Mouse (Mus musculus) natural killer cell, adult 2 months (primary cell): Measurements from ENCODE around the gene Rab21.

Source experiments
- DNase-seq, 2 experiments: peaks; one replicate each; pipeline ENCODE4 v3.0.0; 2022; ENCODE audit warnings: low spot score in 2 of 2

The Rab21 gene

DNA sequence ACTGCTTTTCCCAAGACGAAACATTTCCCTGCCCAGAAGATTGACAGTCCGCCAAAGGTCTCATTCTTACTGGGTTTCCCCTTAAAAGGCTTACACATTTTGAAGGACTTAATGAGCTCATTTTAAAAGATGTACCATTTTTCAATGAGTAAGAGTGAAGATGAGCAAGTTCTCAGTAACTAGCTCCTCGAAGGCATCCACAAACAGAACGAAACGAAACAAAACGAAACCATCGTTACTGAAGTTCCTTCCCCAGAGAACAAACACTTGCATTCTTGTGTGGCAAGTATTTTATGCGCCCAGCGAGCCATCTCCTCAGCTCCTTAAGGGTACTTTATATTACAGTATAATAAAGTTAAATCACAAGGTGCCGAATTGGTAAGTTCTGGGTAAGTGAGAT is 34.0 kb downstream of the Rab21 start:
- no peak for DNase-seq

DNA sequence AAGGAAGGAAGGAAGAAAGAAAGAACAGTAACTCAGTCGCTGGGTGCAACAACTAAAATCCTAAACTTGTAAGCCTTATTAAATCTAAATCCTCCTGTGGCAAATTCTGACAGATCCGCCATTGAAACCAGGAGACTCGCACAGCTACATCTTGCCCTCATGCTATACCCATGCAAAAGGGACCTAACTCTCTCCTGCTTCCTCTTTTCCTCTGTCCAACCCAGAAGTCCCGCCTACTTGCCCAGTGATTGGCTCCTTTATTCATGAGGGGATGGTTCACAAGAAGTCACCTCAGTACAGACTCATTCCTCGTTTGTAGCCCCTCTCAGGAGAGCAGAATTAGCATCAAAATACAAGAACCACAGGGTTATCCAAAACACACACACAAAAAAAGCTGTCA is 43.7 kb downstream of the Rab21 start:
- no peak for DNase-seq

DNA sequence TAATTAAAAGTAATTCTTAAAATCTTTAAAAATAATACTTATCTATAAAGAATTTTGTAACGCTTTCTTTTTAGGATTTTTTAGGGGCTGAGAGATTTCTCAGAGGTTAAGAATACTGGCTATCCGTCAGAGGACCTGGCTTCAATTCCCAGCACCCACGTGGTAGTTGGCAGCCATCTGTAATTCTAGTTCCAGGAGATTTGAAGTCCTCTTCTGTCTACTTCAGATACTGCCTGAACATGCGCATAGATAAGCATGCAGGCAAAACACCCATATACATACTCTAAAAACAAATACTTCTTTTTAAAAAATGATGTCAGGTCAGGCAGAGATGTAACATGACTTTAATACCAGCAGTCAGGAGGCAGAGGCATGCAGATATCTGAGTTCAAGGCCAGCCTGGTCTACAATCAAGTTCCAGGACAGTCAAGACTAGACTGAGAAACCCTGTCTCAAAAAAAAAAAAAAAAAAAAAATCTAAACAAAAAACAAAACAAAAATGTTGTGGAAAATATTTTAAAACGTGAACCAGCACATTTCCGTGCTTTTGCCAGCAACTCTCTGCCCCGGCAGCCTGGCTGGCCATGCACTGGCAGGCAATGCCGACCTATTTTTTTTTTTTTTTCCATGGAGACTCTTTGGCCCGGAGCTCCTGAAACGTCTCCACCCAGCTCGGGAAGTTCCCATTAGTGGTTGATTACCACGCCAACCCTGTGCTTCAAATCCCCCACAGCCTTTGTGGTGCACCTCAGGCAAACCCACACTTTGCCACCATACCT is 44.6 kb downstream of the Rab21 start:
- DNase-seq: no peak

- DNase-seq: no peak
Observed at GRCm38 (mm10) chr10:115262926-115263562, 52.4 kb downstream of the Rab21 start.

GRCm38 (mm10) chr10:115262261-115262660 is 53.1 kb downstream of the Rab21 start:
- DNase-seq: no peak

DNA sequence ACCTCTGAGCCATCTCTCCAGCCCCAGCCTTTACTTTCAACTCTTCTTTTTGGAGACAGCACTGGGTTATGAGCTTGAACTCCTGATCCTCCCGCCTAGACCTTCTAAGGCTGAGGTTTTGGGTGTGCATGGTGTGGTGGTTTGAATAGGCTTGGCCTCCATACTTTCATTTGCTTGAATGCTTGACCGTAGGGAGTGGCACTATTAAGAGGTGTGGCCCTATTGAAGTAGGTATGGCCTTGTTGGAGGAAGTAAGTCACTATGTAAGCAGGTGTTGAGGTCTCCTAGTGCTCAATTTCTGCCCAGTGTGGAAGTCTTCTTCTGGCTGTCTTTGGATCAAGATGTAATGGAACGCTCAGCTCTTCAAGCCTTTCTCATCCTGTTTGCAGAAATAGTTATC is 54.0 kb downstream of the Rab21 start:
- no peak for DNase-seq

DNA sequence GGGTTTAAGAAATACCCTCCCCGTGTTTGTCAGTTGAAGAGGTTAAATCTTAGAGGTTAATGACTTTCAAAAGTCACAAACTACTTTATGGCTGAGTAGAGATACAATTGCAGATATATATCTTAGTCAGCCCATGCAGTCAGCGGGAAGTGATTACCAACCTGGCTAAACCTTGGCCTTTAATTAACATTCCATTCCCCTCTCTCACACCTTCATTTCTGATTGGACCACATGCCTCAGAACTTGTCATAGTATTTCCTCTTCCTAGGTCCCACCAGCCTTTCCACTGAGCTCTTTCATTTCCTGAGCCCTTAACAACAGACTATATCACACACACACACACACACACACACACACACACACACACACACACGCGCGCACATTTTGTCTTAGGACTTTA is 59.2 kb downstream of the Rab21 start:
- no peak for DNase-seq

- DNase-seq: no peak
Observed at GRCm38 (mm10) chr10:115253521-115253920, 61.9 kb downstream of the Rab21 start.

- no peak for DNase-seq
Observed at GRCm38 (mm10) chr10:115252321-115252757, 63.1 kb downstream of the Rab21 start.

- peak; percentile 98 for DNase-seq
Observed at GRCm38 (mm10) chr10:115251088-115251934, 64.1 kb downstream of the Rab21 start, which contains the start of gene Tbc1d15. TSS of gene Tbc1d15 (minus strand) at chr10:115251467.

DNA sequence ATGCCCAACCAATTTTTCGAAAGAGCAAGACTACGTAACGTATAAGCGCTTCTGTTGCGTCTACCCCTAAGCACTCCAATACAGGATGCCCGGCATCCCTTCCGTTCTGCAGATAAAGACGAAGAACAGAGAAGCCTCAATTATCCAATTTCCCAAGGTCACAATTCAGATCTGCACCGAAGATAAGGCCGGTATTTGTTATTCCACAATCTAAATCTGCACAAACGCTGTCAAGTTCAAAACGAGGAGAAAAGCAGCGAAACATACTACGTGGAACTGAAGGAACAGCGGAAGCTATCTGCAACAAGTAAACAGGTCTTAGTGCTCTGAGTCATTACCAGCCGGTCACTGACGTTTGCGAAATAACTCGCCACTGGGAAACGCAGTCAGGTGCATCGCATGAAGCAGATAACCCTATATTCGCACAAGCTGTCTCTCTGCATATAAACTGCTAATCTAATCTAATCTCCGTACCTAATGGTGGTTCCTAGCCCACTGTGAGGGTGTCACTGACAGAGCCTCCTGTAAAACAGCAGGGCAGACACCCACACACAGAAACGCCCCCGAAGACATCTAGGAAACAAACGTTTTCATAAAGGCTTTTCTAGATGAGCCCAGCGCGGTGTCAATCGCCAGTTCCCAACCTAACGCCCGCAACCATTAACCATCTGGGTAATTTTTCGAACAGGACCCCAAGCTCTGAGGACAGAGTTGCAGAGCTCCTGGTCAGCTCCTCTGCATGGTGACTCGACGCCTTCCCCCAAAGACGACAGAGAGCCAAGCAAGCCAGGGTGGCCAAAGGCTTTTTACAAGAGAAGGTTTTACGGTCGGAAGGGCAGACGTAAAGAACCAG is 64.9 kb downstream of the Rab21 start:
- peak; percentile 65 to 76 for DNase-seq

- no peak for DNase-seq
Observed at GRCm38 (mm10) chr10:115248041-115248440, 67.4 kb downstream of the Rab21 start.

GRCm38 (mm10) chr10:115245488-115245887 is 69.9 kb downstream of the Rab21 start:
- no peak for DNase-seq

DNA sequence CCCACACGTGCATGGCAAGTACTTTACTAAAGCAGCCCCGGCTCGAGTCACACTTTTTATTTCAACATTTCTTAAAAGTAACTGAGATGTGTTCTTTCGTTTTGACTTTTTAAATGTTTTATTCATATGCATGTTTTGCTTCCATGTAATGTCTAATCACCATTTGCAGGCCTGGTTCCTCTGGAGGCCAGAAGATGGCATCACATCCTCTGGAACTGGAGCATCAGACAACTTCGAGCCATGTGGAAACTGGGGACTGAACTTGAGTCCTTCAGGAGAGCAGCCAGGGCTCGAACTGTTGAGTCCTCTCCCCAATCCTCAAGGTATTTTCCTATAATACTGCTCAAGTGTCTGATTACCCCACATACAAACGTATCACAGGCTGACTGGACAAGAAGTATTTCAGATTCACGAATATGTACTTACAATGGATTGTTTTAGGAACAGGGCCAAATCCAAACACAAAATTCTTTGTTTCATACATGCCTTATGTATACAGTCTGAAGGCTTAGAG is 74.3 kb downstream of the Rab21 start:
- no peak for DNase-seq

GRCm38 (mm10) chr10:115237931-115238330 is 77.5 kb downstream of the Rab21 start:
- no peak for DNase-seq
